Mouse (Mus musculus) gastrocnemius, adult 8-10 months (tissue): Measurements from ENCODE around the gene Dppa2. TPM values are rescaled to one million over a fixed set of nuclear protein-coding genes. Genes with fewer than 3 reads are reported as not detected.
"Not testable (repeated sequence)": the region's sequence is repeated elsewhere in the genome, so short reads cannot be mapped to it uniquely, and the experiment has no call there.

Source experiments
- DNase-seq, 2 experiments: peaks; one replicate each; pipeline ENCODE4 v3.0.0; 2022; ENCODE audit warnings: low spot score in 2 of 2
- total RNA-seq, 4 experiments: library from RNA; stranded (reverse); gene quantifications; 2 replicates each; pipeline ENCODE4 v1.2.4; 2022

The Dppa2 gene
- not detected for total RNA-seq

GRCm38 (mm10) chr16:48303509-48303908 is at the start of gene Dppa2:
Gene Dppa2 (plus strand): TSS chr16:48303908.
- DNase-seq = no peak

GRCm38 (mm10) chr16:48254584-48254983 is 49.1 kb upstream of the Dppa2 start:
- no peak for DNase-seq

GRCm38 (mm10) chr16:48259519-48259918 is 44.2 kb upstream of the Dppa2 start:
- DNase-seq = no peak

- DNase-seq = no peak
Observed at GRCm38 (mm10) chr16:48262901-48263300, 40.8 kb upstream of the Dppa2 start.

- no peak for DNase-seq
Observed at GRCm38 (mm10) chr16:48265856-48266255, 37.9 kb upstream of the Dppa2 start.

- no peak for DNase-seq
Observed at GRCm38 (mm10) chr16:48276940-48277339, 26.8 kb upstream of the Dppa2 start.

GRCm38 (mm10) chr16:48280883-48281282 is 22.8 kb upstream of the Dppa2 start:
- DNase-seq = no peak

GRCm38 (mm10) chr16:48282801-48283200 is 20.9 kb upstream of the Dppa2 start:
- DNase-seq = no peak

GRCm38 (mm10) chr16:48283517-48283916 is 20.2 kb upstream of the Dppa2 start, which contains the start of gene Dppa4:
Gene Dppa4 (plus strand): TSS chr16:48283733.
- no peak for DNase-seq

GRCm38 (mm10) chr16:48285517-48285916 is 18.2 kb upstream of the Dppa2 start:
- no peak for DNase-seq

- no peak for DNase-seq
Observed at GRCm38 (mm10) chr16:48297384-48298136, 6.1 kb upstream of the Dppa2 start.

- DNase-seq = no peak
Observed at GRCm38 (mm10) chr16:48299884-48300283, 3.8 kb upstream of the Dppa2 start.

- no peak for DNase-seq
Observed at GRCm38 (mm10) chr16:48303983-48304382, 275 bp downstream of the Dppa2 start.

- not testable (repeated sequence) for DNase-seq
Observed at GRCm38 (mm10) chr16:48308916-48309315, 5.2 kb downstream of the Dppa2 start.

GRCm38 (mm10) chr16:48309912-48310630 is 6.4 kb downstream of the Dppa2 start:
- DNase-seq = no peak

GRCm38 (mm10) chr16:48315294-48315693 is 11.6 kb downstream of the Dppa2 start:
- no peak for DNase-seq

GRCm38 (mm10) chr16:48320781-48321180 is 17.1 kb downstream of the Dppa2 start:
- no peak for DNase-seq

GRCm38 (mm10) chr16:48323133-48323532 is 19.4 kb downstream of the Dppa2 start:
- no peak for DNase-seq

GRCm38 (mm10) chr16:48323602-48324345 is 20.1 kb downstream of the Dppa2 start:
- DNase-seq = no peak

- no peak for DNase-seq
Observed at GRCm38 (mm10) chr16:48326903-48327302, 23.2 kb downstream of the Dppa2 start.

GRCm38 (mm10) chr16:48328420-48328819 is 24.7 kb downstream of the Dppa2 start:
- DNase-seq = no peak

- no peak for DNase-seq
Observed at GRCm38 (mm10) chr16:48331822-48332221, 28.1 kb downstream of the Dppa2 start.
